Mouse (Mus musculus) lung, adult 2 months (tissue): ENCODE measurements around the gene Gm17535. TPM values are rescaled to one million over a fixed set of nuclear protein-coding genes. Genes with fewer than 3 reads are reported as not detected.
"Not testable (repeated sequence)": the region's sequence is repeated elsewhere in the genome, so short reads cannot be mapped to it uniquely, and the experiment has no call there.

Experiments
- DNase-seq: peaks from one replicate; pipeline ENCODE4 v3.0.0; 2022
- H3K4me1 ChIP-seq: fragments of 200-500 bp; 2 replicates; pipeline ENCODE4 v1.6.1; 2011; ENCODE audit warnings: low read length; ENCODE audit not compliant: control insufficient read depth, insufficient read depth
- H3K4me3 ChIP-seq: fragments of 200-500 bp; replicated peaks from 2 replicates; pipeline ENCODE3; 2011; ENCODE audit warnings: low read depth, mild to moderate bottlenecking, control low read depth, low read length; ENCODE audit errors: extremely low read depth
- WGBS: fragments of 180-500 bp; shearing (Covaris S2); methylation state at CpG from one replicate; pipeline ENCODE4 v1.1.7; 2018; 5-methylcytosine and 5-hydroxymethylcytosine counted together
- polyA plus RNA-seq: library from polyadenylated mRNA; depleted of rRNA; stranded (reverse); fragments of >200 nt; gene quantifications from 2 replicates; pipeline ENCODE4 v1.2.3, GENCODE M21; 2012

Gm17535 gene
- polyA plus RNA-seq, 1 experiment: not detected

- not testable (repeated sequence) for H3K4me3 ChIP-seq, DNase-seq, H3K4me1 ChIP-seq
- 79% methylated on average over 17 of the region's 19 CpGs for WGBS
Observed at GRCm38 (mm10) chr9:3019835-3020727, 14.3 kb upstream of the Gm17535 start.

DNA sequence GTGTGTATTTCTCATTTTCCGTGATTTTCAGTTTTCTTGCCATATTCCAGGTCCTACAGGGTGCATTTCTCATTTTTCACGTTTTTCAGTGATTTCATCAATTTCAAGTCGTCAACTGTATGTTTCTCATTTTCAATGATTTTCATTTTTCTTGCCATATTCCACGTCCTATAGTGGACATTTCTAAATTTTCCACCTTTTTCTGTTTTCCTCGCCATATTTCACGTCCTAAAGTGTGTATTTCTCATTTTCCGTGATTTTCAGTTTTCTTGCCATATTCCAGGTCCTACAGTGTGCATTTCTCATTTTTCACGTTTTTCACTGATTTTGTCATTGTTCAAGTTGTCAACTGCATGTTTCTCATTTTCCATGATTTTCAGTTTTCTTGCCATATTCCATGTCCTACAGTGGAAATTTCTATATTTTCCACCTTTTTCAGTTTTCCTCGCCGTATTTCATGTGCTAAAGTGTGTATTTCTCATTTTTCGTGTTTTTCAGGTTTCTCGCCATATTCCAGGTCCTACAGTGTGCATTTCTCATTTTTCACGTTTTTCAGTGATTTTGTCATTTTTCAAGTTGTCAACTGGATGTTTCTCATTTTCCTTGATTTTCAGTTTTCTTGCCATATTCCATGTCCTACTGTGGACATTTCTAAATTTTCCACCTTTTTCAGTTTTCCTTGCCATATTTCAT is 11.9 kb upstream of the Gm17535 start:
- peak; percentile 8 for DNase-seq
- WGBS: 75% methylated on average over 11 of the region's 13 CpGs

DNA sequence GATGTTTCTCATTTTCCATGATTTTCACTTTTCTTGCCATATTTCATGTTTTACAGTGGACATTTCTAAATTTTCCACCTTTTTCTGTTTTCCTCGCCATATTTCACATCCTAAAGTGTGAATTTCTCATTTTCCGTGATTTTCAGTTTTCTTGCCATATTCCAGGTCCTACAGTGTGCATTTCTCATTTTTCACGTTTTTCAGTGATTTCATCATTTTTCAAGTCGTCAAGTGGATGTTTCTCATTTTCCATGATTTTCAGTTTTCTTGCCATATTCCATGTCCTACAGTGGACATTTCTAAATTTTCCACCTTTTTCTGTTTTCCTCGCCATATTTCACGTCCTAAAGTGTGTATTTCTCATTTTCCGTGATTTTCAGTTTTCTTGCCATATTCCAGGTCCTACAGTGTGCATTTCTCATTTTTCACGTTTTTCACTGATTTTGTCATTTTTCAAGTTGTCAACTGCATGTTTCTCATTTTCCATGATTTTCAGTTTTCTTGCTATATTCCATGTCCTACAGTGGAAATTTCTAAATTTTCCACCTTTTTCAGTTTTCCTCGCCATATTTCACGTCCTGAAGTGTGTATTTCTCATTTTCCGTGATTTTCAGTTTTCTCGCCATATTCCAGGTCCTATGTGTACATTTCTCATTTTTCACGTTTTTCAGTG is 11.0 kb upstream of the Gm17535 start, which contains the start of gene Gm10718:
TSS of gene Gm10718 (plus strand) at position 236 of the 673 bp plus-strand sequence.
- H3K4me3 ChIP-seq, DNase-seq, H3K4me1 ChIP-seq: not testable (repeated sequence)
- 77% methylated on average over 12 of the region's 13 CpGs for WGBS

More for the DNA sequence above, 11.9 kb upstream of the Gm17535 start:
- H3K4me3 ChIP-seq, H3K4me1 ChIP-seq: not testable (repeated sequence)

DNA sequence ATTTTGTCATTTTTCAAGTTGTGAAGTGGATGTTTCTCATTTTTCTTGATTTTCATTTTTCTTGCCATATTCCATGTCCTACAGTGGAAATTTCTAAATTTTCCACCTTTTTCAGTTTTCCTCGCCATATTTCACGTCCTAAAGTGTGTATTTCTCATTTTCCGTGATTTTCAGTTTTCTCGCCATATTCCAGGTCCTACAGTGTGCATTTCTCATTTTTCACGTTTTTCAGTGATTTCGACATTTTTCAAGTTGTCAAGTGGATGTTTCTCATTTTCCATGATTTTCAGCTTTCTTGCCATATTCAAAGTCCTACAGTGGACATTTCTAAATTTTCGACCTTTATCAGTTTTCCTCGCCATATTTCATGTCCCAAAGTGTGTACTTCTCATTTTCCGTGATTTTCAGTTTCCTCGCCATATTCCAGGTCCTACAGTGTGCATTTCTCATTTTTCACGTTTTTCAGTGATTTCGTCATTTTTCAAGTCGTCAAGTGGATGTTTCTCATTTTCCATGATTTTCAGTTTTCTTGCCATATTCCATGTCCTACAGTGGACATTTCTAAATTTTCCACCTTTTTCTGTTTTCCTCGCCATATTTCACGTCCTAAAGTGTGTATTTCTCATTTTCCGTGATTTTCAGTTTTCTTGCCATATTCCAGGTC is 10.3 kb upstream of the Gm17535 start:
- DNase-seq: peak; percentile 50
- 79% methylated on average over 16 of the region's 16 CpGs for WGBS

GRCm38 (mm10) chr9:3024912-3025467 is 9.4 kb upstream of the Gm17535 start, which contains the start of gene Gm10717:
TSS of gene Gm10717 (plus strand) at chr9:3025417.
- WGBS: 74% methylated on average over 12 of the region's 12 CpGs
- not testable (repeated sequence) for H3K4me1 ChIP-seq, H3K4me3 ChIP-seq, DNase-seq

More for the DNA sequence above, 10.3 kb upstream of the Gm17535 start:
- not testable (repeated sequence) for H3K4me1 ChIP-seq, H3K4me3 ChIP-seq

GRCm38 (mm10) chr9:3025653-3026052 is 8.7 kb upstream of the Gm17535 start:
- DNase-seq: peak; percentile 41
- H3K4me3 ChIP-seq, H3K4me1 ChIP-seq: not testable (repeated sequence)
- WGBS: 68% methylated on average over 5 of the region's 6 CpGs

GRCm38 (mm10) chr9:3026136-3026535 is 8.3 kb upstream of the Gm17535 start:
- not testable (repeated sequence) for DNase-seq, H3K4me1 ChIP-seq, H3K4me3 ChIP-seq
- 75% methylated on average over 5 of the region's 5 CpGs for WGBS

DNA sequence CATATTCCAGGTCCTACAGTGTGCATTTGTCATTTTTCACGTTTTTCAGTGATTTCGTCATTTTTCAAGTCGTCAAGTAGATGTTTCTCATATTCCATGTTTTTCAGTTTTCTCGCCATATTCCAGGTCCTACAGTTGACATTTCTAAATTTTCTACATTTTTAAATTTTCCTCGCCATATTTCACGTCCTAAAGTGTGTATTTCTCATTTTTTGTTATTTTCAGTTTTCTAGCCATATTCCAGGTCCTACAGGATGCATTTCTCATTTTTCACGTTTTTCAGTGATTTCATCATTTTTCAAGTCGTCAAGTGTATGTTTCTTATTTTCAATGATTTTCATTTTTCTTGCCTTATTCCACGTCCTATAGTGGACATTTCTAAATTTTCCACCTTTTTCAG is 7.7 kb upstream of the Gm17535 start:
- WGBS: 68% methylated on average over 9 of the region's 9 CpGs
- DNase-seq, H3K4me3 ChIP-seq, H3K4me1 ChIP-seq: not testable (repeated sequence)

- not testable (repeated sequence) for H3K4me3 ChIP-seq, DNase-seq
- 71% methylated on average over 9 of the region's 9 CpGs for WGBS
Observed at GRCm38 (mm10) chr9:3027200-3027599, 7.2 kb upstream of the Gm17535 start.

GRCm38 (mm10) chr9:3029276-3030000 is 5.0 kb upstream of the Gm17535 start:
- DNase-seq: not testable (repeated sequence)
- WGBS: 67% methylated on average over 13 of the region's 16 CpGs

More at GRCm38 (mm10) chr9:3027200-3027599, 7.2 kb upstream of the Gm17535 start:
- not testable (repeated sequence) for H3K4me1 ChIP-seq

DNA sequence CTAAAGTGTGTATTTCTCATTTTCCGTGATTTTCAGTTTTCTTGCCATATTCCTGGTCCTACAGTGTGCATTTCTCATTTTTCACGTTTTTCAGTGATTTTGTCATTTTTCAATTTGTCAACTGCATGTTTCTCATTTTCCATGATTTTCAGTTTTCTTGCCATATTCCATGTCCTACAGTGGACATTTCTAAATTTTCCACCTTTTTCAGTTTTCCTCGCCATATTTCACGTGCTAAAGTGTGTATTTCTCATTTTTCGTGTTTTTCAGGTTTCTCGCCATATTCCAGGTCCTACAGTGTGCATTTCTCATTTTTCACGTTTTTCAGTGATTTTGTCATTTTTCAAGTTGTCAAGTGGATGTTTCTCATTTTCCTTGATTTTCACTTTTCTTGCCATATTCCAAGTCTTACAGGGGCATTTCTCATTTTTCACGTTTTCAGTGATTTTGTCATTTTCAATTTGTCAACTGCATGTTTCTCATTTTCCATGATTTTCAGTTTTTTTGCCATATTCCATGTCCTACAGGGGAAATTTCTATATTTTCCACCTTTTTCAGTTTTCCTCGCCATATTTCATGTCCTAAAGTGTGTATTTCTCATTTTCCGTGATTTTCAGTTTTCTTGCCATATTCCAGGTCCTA is 3.6 kb upstream of the Gm17535 start:
- H3K4me1 ChIP-seq, DNase-seq: not testable (repeated sequence)
- WGBS: 55% methylated on average over 2 of the region's 10 CpGs

More at GRCm38 (mm10) chr9:3029276-3030000, 5.0 kb upstream of the Gm17535 start:
- H3K4me1 ChIP-seq, H3K4me3 ChIP-seq: not testable (repeated sequence)

DNA sequence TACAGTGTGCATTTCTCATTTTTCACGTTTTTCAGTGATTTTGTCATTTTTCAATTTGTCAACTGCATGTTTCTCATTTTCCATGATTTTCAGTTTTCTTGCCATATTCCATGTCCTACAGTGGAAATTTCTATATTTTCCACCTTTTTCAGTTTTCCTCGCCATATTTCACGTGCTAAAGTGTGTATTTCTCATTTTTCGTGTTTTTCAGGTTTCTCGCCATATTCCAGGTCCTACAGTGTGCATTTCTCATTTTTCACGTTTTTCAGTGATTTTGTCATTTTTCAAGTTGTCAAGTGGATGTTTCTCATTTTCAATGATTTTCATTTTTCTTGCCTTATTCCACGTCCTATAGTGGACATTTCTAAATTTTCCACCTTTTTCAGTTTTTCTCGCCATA is 2.2 kb downstream of the Gm17535 start, which contains the start of gene Gm10715:
TSS of gene Gm10715 (plus strand) at position 301 of the 400 bp plus-strand sequence.
- DNase-seq, H3K4me1 ChIP-seq, H3K4me3 ChIP-seq: not testable (repeated sequence)
- 78% methylated on average over 8 of the region's 8 CpGs for WGBS

More for the DNA sequence above, 3.6 kb upstream of the Gm17535 start:
- H3K4me3 ChIP-seq: not testable (repeated sequence)

- DNase-seq, H3K4me3 ChIP-seq, H3K4me1 ChIP-seq: not testable (repeated sequence)
- 64% methylated on average over 4 of the region's 4 CpGs for WGBS
Observed at GRCm38 (mm10) chr9:3038161-3038560, 3.8 kb downstream of the Gm17535 start.
